ENCODE assay signal across 34 mouse cellular contexts in genomic region chr5:45474758-45475157, GRCm38 (mm10). TPM values are rescaled to one million over a fixed set of nuclear protein-coding genes. Genes with fewer than 3 reads are reported as not detected.
"Had no signal": no experiment of that assay in that cellular context is flagged by ENCODE, and none has a peak within 500 bp of the region (broad histone marks: within the 10 kb centered on the region; RNA-seq: fewer than 3 reads in every experiment).

No protein-coding gene starts in this region.

- H3K9me3 ChIP-seq: limb, embryonic 10.5 days; limb, embryonic 12.5 days; limb, embryonic 13.5 days; limb, embryonic 15.5 days; liver, embryonic 12.5 days; liver, embryonic 13.5 days; liver, embryonic 15.5 days; lung, embryonic 15.5 days; megakaryocyte, embryonic 14.5 days; midbrain, embryonic 10.5 days; midbrain, embryonic 12.5 days; midbrain, embryonic 13.5 days; midbrain, embryonic 15.5 days; neural tube, embryonic 12.5 days had no signal

- DNase-seq: liver, embryonic 13.5 days; lung, adult 2 months had no signal

- H3K27ac ChIP-seq: limb, embryonic 10.5 days; limb, embryonic 12.5 days; limb, embryonic 13.5 days; limb, embryonic 15.5 days; liver, embryonic 12.5 days; liver, embryonic 13.5 days; liver, embryonic 14.5 days; liver, embryonic 15.5 days; macrophage; midbrain, embryonic 10.5 days; midbrain, embryonic 12.5 days; midbrain, embryonic 13.5 days; midbrain, embryonic 15.5 days; neural tube, embryonic 12.5 days had no signal

- ATAC-seq: liver, embryonic 12.5 days had no signal

- H3K9ac ChIP-seq: limb, embryonic 12.5 days; limb, embryonic 13.5 days; limb, embryonic 15.5 days; liver, embryonic 12.5 days; liver, embryonic 13.5 days; liver, embryonic 14.5 days; liver, embryonic 15.5 days; lung, embryonic 14.5 days; lung, embryonic 15.5 days; midbrain, embryonic 12.5 days; midbrain, embryonic 13.5 days; midbrain, embryonic 15.5 days; neural tube, embryonic 12.5 days had no signal

- H3K36me3 ChIP-seq: limb, embryonic 10.5 days; limb, embryonic 12.5 days; limb, embryonic 13.5 days; limb, embryonic 15.5 days; liver, embryonic 12.5 days; liver, embryonic 13.5 days; liver, embryonic 15.5 days; lung, embryonic 15.5 days; midbrain, embryonic 10.5 days; midbrain, embryonic 12.5 days; midbrain, embryonic 13.5 days; midbrain, embryonic 15.5 days; neural tube, embryonic 12.5 days had no signal

- H3K4me3 ChIP-seq: left cerebral cortex, adult 2 months; limb, embryonic 10.5 days; limb, embryonic 12.5 days; limb, embryonic 13.5 days; limb, embryonic 15.5 days; liver, embryonic 12.5 days; liver, embryonic 13.5 days; liver, embryonic 15.5 days; lung, embryonic 15.5 days; megakaryocyte, embryonic 14.5 days; midbrain, embryonic 10.5 days; midbrain, embryonic 12.5 days; midbrain, embryonic 13.5 days; midbrain, embryonic 15.5 days; myocyte; neural tube, embryonic 12.5 days had no signal

- H3K4me2 ChIP-seq: limb, embryonic 12.5 days; limb, embryonic 13.5 days; limb, embryonic 15.5 days; liver, embryonic 12.5 days; liver, embryonic 13.5 days; liver, embryonic 15.5 days; lung, embryonic 14.5 days; lung, embryonic 15.5 days; midbrain, embryonic 11.5 days; midbrain, embryonic 12.5 days; midbrain, embryonic 13.5 days; midbrain, embryonic 15.5 days; neural tube, embryonic 12.5 days had no signal

- H3K27me3 ChIP-seq: limb, embryonic 13.5 days; limb, embryonic 15.5 days; liver, embryonic 15.5 days; lung, embryonic 15.5 days; midbrain, embryonic 12.5 days; midbrain, embryonic 13.5 days; neural tube, embryonic 12.5 days had no signal

- H3K4me1 ChIP-seq: liver, embryonic 12.5 days; liver, embryonic 13.5 days; liver, embryonic 15.5 days; midbrain, embryonic 12.5 days; midbrain, embryonic 15.5 days; neural tube, embryonic 12.5 days had no signal

RNA-seq across cellular contexts. Expression of gene Clrn2, which starts 21.2 kb away (rescaled TPM):
- total RNA-seq: left cerebral cortex, postnatal 4 days; megakaryocyte progenitor cell, adult 5-6 weeks; megakaryocyte, adult 5-6 weeks; megakaryocyte-erythroid progenitor cell, adult 5-6 weeks; monocyte, adult 5-6 weeks had no signal
- polyA plus RNA-seq: limb, embryonic 10.5 days; limb, embryonic 11.5 days; limb, embryonic 13.5 days; limb, embryonic 14.5 days; limb, embryonic 15.5 days; liver, embryonic 12.5 days; liver, embryonic 13.5 days; liver, embryonic 14.5 days; liver, embryonic 15.5 days; liver, embryonic 16.5 days; lung, adult 2 months; lung, embryonic 14.5 days; lung, embryonic 15.5 days; lung, embryonic 16.5 days; lung, postnatal 0 days; macrophage; midbrain, embryonic 10.5 days; midbrain, embryonic 13.5 days; midbrain, embryonic 14.5 days; midbrain, postnatal 0 days; myocyte; neural tube, embryonic 11.5 days; neural tube, embryonic 12.5 days had no signal
